Mouse (Mus musculus) liver, adult 2 months (tissue): ENCODE results near the gene Smyd4.

Experiments
- CTCF ChIP-seq: fragments of 200-500 bp; IDR thresholded peaks from 2 replicates; pipeline ENCODE4 v1.5.1; 2011; ENCODE audit warnings: low read depth, low read length, control low read depth
- POLR2A ChIP-seq: fragments of 200-500 bp; IDR thresholded peaks from 2 replicates; pipeline ENCODE4 v1.6.1; 2011; ENCODE audit warnings: low read length, control low read depth; ENCODE audit not compliant: insufficient read depth; ENCODE audit errors: extremely low read depth

DNA sequence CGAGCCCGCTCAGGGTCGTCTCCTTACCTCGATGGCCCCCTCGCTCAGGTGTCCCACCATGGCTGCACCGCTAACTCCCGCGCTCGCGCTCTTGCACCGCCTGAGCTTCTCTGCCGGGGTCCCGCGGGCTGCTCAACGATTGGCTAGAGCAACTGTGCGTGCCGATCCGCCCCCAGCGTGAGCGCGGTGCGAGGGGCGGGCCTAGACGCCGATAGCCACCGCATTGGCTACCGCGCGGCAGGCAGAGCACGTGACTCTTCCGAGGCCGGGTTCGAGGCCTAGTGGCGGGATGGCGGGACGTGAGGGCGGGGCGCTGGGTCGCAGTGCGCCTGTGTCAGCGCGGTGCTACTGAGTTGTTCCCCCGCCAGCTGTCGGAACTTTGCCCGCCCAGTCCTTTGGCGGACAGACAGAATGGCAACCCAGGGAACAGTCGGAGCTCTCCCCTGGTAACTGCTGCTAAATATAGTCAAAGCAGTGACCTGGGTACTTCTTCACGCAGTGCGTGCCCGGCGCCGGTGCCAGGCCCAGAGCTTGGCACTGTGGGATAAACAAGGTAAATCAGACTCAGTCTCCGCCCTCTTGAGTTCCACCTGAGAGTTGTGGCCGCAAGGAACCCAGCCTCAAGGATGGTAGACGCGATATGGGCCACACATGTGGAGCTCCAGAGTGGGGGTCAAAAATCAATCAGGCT is at the start of gene Smyd4, which contains the start of gene Rpa1:
- TF ChIP-seq CTCF: no peak
- peak; percentile 60; the same call in 1 of the 2 replicates for TF ChIP-seq POLR2A
